Mouse (Mus musculus) hindbrain, postnatal 0 days (tissue): ENCODE measurements at regions not wholly inside any gene's neighbourhood (a gene's known extent, or its start where the extent isn't known, plus 50 kb on each side); places are given as distances from the start of the nearest gene placed in this dataset.

Experiments
- ATAC-seq: fragments of 200-750 bp; cut with Nextera tagmentation; 2 replicates; pipeline ENCODE4 v1.8.0; 2017; ENCODE audit warnings: mild to moderate bottlenecking, moderate TSS enrichment, moderate library complexity
- DNase-seq: peaks from one replicate; pipeline ENCODE4 v3.0.0-alpha.2; 2015; ENCODE audit warnings: low spot score
- H3K27ac ChIP-seq: fragments of 300-500 bp; sonication (generic); 2 replicates; pipeline ENCODE4 v1.5.1; 2014; ENCODE audit warnings: mild to moderate bottlenecking
- H3K27me3 ChIP-seq: fragments of 300-500 bp; sonication (generic); 2 replicates; pipeline ENCODE4 v1.6.1; 2014; ENCODE audit warnings: low read length, mixed read lengths; ENCODE audit not compliant: insufficient read depth
- H3K36me3 ChIP-seq: fragments of 300-500 bp; sonication (generic); 2 replicates; pipeline ENCODE4 v1.6.1; 2014; ENCODE audit warnings: low read length, mixed read lengths; ENCODE audit not compliant: insufficient read depth
- H3K4me1 ChIP-seq: fragments of 300-500 bp; sonication (generic); 2 replicates; pipeline ENCODE4 v1.6.1; 2014; ENCODE audit warnings: antibody characterized with exemption, low read length, mixed read lengths; ENCODE audit not compliant: insufficient read depth
- H3K4me2 ChIP-seq: fragments of 300-500 bp; sonication (generic); 2 replicates; pipeline ENCODE4 v1.6.1; 2014; ENCODE audit warnings: low read depth, mild to moderate bottlenecking, low read length, moderate library complexity, mixed read lengths
- H3K4me3 ChIP-seq: fragments of 300-500 bp; sonication (generic); 2 replicates; pipeline ENCODE4 v1.5.1; 2014; ENCODE audit warnings: low read length
- H3K9ac ChIP-seq: fragments of 300-500 bp; sonication (generic); replicated peaks from 2 replicates; pipeline ENCODE4 v1.6.1; 2014; ENCODE audit warnings: mild to moderate bottlenecking, low read length, moderate library complexity, mixed read lengths
- H3K9me3 ChIP-seq: fragments of 300-500 bp; sonication (generic); 2 replicates; pipeline ENCODE4 v1.6.1; 2016; ENCODE audit warnings: low read length, mixed read lengths
- CTCF ChIP-seq: IDR thresholded peaks from 2 replicates; pipeline ENCODE4 v1.5.1; 2016; ENCODE audit warnings: antibody characterized with exemption, control low read depth, low read depth
- WGBS: fragments of 180-500 bp; shearing (Covaris S2); extraction: QIAGEN DNeasy Blood & Tissue Kit; methylation state at CpG from one replicate; pipeline ENCODE4 v1.1.7; 2014; 5-methylcytosine and 5-hydroxymethylcytosine counted together

DNA sequence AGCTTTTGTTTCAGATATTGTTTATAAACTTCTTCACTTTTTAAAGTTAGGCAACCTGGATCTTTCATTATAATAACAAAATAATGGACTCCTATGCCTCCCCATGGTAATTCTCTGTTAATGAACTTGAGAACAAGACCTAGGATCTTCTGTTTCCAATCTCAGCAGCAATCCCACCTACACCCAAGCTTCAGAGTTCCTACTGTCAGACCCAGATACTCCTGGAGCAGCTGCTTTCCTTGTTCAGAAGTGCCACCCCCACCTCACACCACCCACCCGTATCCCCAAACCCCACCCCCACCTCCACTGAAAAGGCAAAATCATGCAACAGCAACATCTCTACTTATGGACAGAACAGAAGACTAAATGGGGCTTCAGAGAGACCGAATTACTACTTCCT is 165.2 kb upstream of the N6amt1 start:
- Histone ChIP-seq H3K36me3 (no peaks in the 10 kb centered on the region), H3K4me3 (no peak overlapping the region), H3K9ac (no peak overlapping the region), H3K4me2 (no peak overlapping the region), H3K9me3 (no peaks in the 10 kb centered on the region), H3K4me1 (no peaks in the 10 kb centered on the region), H3K27ac (no peak overlapping the region), H3K27me3 (no peaks in the 10 kb centered on the region)
- 73% methylated on average over 2 of the region's 2 CpGs for WGBS
- no peak for TF ChIP-seq CTCF
- DNase-seq (no peak), ATAC-seq (no peak)

DNA sequence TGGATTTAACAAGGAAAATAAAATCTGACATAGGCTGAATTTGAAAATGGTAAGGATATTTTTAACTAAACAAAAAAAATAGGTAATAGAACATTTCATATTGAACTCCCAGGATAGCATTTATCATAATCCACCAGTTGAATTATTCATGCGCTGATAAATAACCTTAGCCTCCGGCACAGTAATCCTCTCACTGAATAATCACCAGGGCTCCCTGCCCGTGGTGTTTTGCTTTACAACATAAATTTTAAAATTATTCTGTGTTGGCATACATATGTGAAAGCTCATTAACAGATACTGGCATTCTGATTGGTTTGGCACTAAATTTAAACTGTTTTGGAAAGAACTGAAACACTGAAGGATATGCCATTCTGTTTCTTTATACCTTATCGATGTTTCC is 181.6 kb upstream of the N6amt1 start:
- ATAC-seq = no peak
- Histone ChIP-seq H3K27ac (no peak overlapping the region), H3K9ac (no peak overlapping the region), H3K27me3 (no peaks in the 10 kb centered on the region), H3K36me3 (no peaks in the 10 kb centered on the region), H3K4me1 (no peaks in the 10 kb centered on the region), H3K4me2 (no peak overlapping the region), H3K4me3 (no peak overlapping the region), H3K9me3 (no peaks in the 10 kb centered on the region)
- peak; percentile 15 for DNase-seq
- 53% methylated on average over 4 of the region's 4 CpGs for WGBS
- no peak for TF ChIP-seq CTCF

- no peak for TF ChIP-seq CTCF
- no peaks in the 10 kb centered on the region for H3K36me3 ChIP-seq
- H3K27ac ChIP-seq = no peak overlapping the region
- H3K4me1 ChIP-seq = no peaks in the 10 kb centered on the region
- no peak overlapping the region for H3K9ac ChIP-seq
- H3K4me2 ChIP-seq = no peak overlapping the region
- 71% methylated on average over 2 of the region's 2 CpGs for WGBS
- no peaks in the 10 kb centered on the region for H3K9me3 ChIP-seq
- no peak for DNase-seq
- ATAC-seq = no peak
- H3K4me3 ChIP-seq = no peak overlapping the region
- H3K27me3 ChIP-seq = no peaks in the 10 kb centered on the region
Measured at GRCm38 (mm10) chr16:87139301-87139700, 214.7 kb upstream of the N6amt1 start.

- TF ChIP-seq CTCF = no peak
- Histone ChIP-seq H3K36me3 (no peaks in the 10 kb centered on the region), H3K27me3 (no peaks in the 10 kb centered on the region), H3K4me3 (no peak overlapping the region), H3K4me2 (no peak overlapping the region), H3K27ac (no peak overlapping the region), H3K9ac (no peak overlapping the region), H3K4me1 (no peaks in the 10 kb centered on the region), H3K9me3 (no peaks in the 10 kb centered on the region)
- DNase-seq (no peak), ATAC-seq (no peak)
- 94% methylated on average over 1 of the region's 1 CpGs for WGBS
Measured at GRCm38 (mm10) chr16:87136503-87136902, 217.5 kb upstream of the N6amt1 start.

DNA sequence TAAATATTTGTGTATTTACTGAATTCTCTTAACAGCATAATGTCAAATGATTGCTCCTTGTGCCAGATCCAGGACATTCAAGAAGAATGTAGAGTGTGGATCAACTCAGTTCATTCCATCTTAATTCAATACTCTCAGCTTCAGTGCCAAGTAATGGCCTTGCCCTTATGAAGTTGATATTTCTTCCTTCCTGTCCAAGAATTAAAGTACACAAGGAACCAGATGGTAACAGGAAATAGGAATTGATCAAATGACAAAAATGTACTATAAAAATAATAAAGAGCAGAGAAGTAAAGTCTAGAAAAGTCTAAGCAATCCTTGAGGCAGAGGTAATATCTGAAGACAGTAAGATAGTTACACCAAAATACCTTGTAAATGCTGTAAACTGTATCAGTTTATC is 219.5 kb upstream of the N6amt1 start:
- no peaks in the 10 kb centered on the region for H3K9me3 ChIP-seq
- no peaks in the 10 kb centered on the region for H3K4me1 ChIP-seq
- DNase-seq (no peak), ATAC-seq (no peak)
- H3K27me3 ChIP-seq = no peaks in the 10 kb centered on the region
- H3K4me2 ChIP-seq = no peak overlapping the region
- no peaks in the 10 kb centered on the region for H3K36me3 ChIP-seq
- no peak overlapping the region for H3K9ac ChIP-seq
- H3K27ac ChIP-seq = no peak overlapping the region
- TF ChIP-seq CTCF = no peak
- no peak overlapping the region for H3K4me3 ChIP-seq

GRCm38 (mm10) chr16:87133874-87134273 is 220.1 kb upstream of the N6amt1 start:
- no peak for ATAC-seq
- Histone ChIP-seq H3K4me2 (no peak overlapping the region), H3K27ac (no peak overlapping the region), H3K36me3 (no peaks in the 10 kb centered on the region), H3K4me1 (no peaks in the 10 kb centered on the region), H3K9ac (no peak overlapping the region), H3K27me3 (no peaks in the 10 kb centered on the region), H3K4me3 (no peak overlapping the region), H3K9me3 (no peaks in the 10 kb centered on the region)
- no peak for TF ChIP-seq CTCF
- DNase-seq = no peak
- WGBS = 88% methylated on average over 6 of the region's 6 CpGs

DNA sequence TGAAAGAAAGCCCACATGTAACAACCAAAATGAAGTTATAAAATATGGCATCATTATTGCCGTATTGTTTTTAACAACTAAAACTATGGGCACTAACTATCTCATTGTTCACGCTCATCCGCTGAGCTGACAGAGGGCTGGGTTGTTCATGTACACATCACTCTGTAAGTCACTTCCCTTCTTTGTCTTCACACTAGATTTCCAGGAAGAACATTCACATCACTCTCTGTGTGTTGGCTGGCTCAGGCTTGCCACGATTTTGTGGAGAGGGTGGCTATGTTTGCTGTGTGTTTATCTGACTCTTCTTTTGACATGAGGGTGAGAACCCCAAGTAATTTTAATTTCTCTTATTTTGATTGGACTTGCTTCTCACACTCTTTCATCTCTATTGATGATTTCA is 221.9 kb upstream of the N6amt1 start:
- H3K4me1 ChIP-seq = no peaks in the 10 kb centered on the region
- ATAC-seq = no peak
- no peak for DNase-seq
- no peak overlapping the region for H3K9ac ChIP-seq
- no peak overlapping the region for H3K4me3 ChIP-seq
- no peak overlapping the region for H3K27ac ChIP-seq
- no peak overlapping the region for H3K4me2 ChIP-seq
- WGBS = 81% methylated on average over 4 of the region's 4 CpGs
- no peaks in the 10 kb centered on the region for H3K27me3 ChIP-seq
- no peaks in the 10 kb centered on the region for H3K36me3 ChIP-seq
- no peak for TF ChIP-seq CTCF
- no peaks in the 10 kb centered on the region for H3K9me3 ChIP-seq
